Mouse (Mus musculus): ENCODE data around the gene Arfip1. TPM values are rescaled to one million over a fixed set of nuclear protein-coding genes. Genes with fewer than 3 reads are reported as not detected.

Gene Arfip1
- polyA plus RNA-seq, 1 experiment from 2014 or later = 24.9 TPM

- Histone ChIP-seq H3K27ac (ENCODE audit: low read length) (no peak overlapping the region), H3K4me1 (replicated peaks; ENCODE audit: control insufficient read depth, insufficient read depth, low read length) (no peaks in the 10 kb centered on the region), H3K9ac (replicated peaks; ENCODE audit: low read depth, low read length) (no peak overlapping the region), H3K4me3 (replicated peaks; ENCODE audit: low read length) (no peak overlapping the region), H3K27me3 (replicated peaks; ENCODE audit: control insufficient read depth, insufficient read depth, low read length) (no peaks in the 10 kb centered on the region), H3K36me3 (ENCODE audit: control insufficient read depth, insufficient read depth) (no peaks in the 10 kb centered on the region), H3K9me3 (ENCODE audit: control insufficient read depth, low read length) (no peaks in the 10 kb centered on the region), H3K4me2 (ENCODE audit: low read length) (no peak overlapping the region)
- no peak for ATAC-seq
- WGBS = 82% methylated on average over 12 of the region's 12 CpGs
Observed at GRCm38 (mm10) chr3:84455733-84456417, 126.5 kb downstream of the Arfip1 start.

DNA sequence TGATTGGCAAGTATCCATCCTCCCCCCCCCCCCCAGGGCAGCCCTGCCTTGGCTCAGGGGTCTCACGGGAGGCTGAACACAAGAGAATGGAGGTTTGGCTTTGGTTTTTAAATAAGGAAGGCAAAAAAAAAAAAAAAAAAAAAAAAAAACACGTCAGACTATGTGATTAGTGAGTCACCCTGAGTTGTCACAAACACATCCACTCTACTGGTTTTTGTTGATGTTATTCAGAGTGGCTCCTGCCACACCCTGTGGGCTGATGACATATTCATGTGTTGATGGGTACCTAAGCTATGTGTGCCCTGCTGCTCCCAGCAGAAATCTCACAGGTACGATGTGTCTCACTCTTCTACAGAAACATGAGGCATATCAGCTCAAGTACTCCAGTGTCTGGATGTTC, 131.8 kb downstream of the Arfip1 start:
- H3K4me2 ChIP-seq (ENCODE audit: low read length) = no peak overlapping the region
- ATAC-seq = no peak
- no peaks in the 10 kb centered on the region for H3K4me1 ChIP-seq (replicated peaks; ENCODE audit: control insufficient read depth, insufficient read depth, low read length)
- no peaks in the 10 kb centered on the region for H3K36me3 ChIP-seq (ENCODE audit: control insufficient read depth, insufficient read depth)
- no peak overlapping the region for H3K9ac ChIP-seq (replicated peaks; ENCODE audit: low read depth, low read length)
- no peak overlapping the region for H3K4me3 ChIP-seq (replicated peaks; ENCODE audit: low read length)
- H3K27me3 ChIP-seq (replicated peaks; ENCODE audit: control insufficient read depth, insufficient read depth, low read length) = no peaks in the 10 kb centered on the region
- no peak overlapping the region for H3K27ac ChIP-seq (ENCODE audit: low read length)
- 48% methylated on average over 3 of the region's 3 CpGs for WGBS
- H3K9me3 ChIP-seq (ENCODE audit: control insufficient read depth, low read length) = no peaks in the 10 kb centered on the region

GRCm38 (mm10) chr3:84449015-84449414, 133.4 kb downstream of the Arfip1 start:
- Histone ChIP-seq H3K9me3 (ENCODE audit: control insufficient read depth, low read length) (no peaks in the 10 kb centered on the region), H3K27ac (ENCODE audit: low read length) (no peak overlapping the region), H3K36me3 (ENCODE audit: control insufficient read depth, insufficient read depth) (no peaks in the 10 kb centered on the region), H3K4me1 (replicated peaks; ENCODE audit: control insufficient read depth, insufficient read depth, low read length) (no peaks in the 10 kb centered on the region), H3K27me3 (replicated peaks; ENCODE audit: control insufficient read depth, insufficient read depth, low read length) (no peaks in the 10 kb centered on the region), H3K4me3 (replicated peaks; ENCODE audit: low read length) (no peak overlapping the region), H3K9ac (replicated peaks; ENCODE audit: low read depth, low read length) (no peak overlapping the region), H3K4me2 (ENCODE audit: low read length) (no peak overlapping the region)
- 84% methylated on average over 9 of the region's 9 CpGs for WGBS
- no peak for ATAC-seq

DNA sequence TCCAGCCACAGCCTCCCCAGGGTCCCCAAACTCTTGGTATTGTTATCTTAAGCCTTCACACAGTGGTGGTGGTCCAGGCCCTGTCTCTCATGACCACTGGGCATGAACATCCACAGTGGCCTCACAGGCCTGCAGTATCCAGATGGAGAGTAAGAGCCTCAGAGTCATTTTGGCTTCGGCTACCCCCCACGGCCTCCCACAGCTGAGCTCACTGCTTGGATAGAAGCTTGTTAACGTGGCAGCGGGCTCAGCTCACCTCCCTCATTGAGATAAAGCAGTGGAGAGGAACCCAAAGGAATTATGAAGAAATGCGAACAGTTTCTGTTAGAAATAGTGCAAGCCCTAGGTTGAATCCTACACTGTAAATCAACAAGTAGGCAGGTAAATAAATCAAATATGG, 134.6 kb downstream of the Arfip1 start:
- no peak overlapping the region for H3K9ac ChIP-seq (replicated peaks; ENCODE audit: low read depth, low read length)
- H3K27me3 ChIP-seq (replicated peaks; ENCODE audit: control insufficient read depth, insufficient read depth, low read length) = no peaks in the 10 kb centered on the region
- no peak overlapping the region for H3K27ac ChIP-seq (ENCODE audit: low read length)
- ATAC-seq = no peak
- no peak overlapping the region for H3K4me2 ChIP-seq (ENCODE audit: low read length)
- no peaks in the 10 kb centered on the region for H3K36me3 ChIP-seq (ENCODE audit: control insufficient read depth, insufficient read depth)
- 64% methylated on average over 5 of the region's 5 CpGs for WGBS
- no peaks in the 10 kb centered on the region for H3K4me1 ChIP-seq (replicated peaks; ENCODE audit: control insufficient read depth, insufficient read depth, low read length)
- H3K9me3 ChIP-seq (ENCODE audit: control insufficient read depth, low read length) = no peaks in the 10 kb centered on the region
- H3K4me3 ChIP-seq (replicated peaks; ENCODE audit: low read length) = no peak overlapping the region

Other genes starting within 250 kb of the Arfip1 start
- gene Fhdc1, start 102.2 kb downstream of the Arfip1 start, polyA plus RNA-seq (2015; fragmentation: Nextera tagmentation; extraction: Ambion mirVana) = 1.8 and 3.2 TPM in 2 replicates
- gene Tigd4, start 10.9 kb upstream of the Arfip1 start, polyA plus RNA-seq (2015; fragmentation: Nextera tagmentation; extraction: Ambion mirVana) = 0.06 TPM in 1 of 2 replicates, not detected in the other
- gene Tmem154, start 83.6 kb upstream of the Arfip1 start, polyA plus RNA-seq (2015; fragmentation: Nextera tagmentation; extraction: Ambion mirVana) = 0.85 and 1.2 TPM in 2 replicates
- 35.7 and 41.4 TPM in 2 replicates for gene Fbxw7, start 232.6 kb upstream of the Arfip1 start, polyA plus RNA-seq (2015; fragmentation: Nextera tagmentation; extraction: Ambion mirVana)

Measured in forebrain, embryonic 16.5 days (tissue).